Comparison of ENCODE assay signal across 14 mouse cellular contexts in genomic region chr19:23036782-23037477, GRCm38 (mm10).
DNase-seq lines count a peak whose midpoint lies in the region; ATAC-seq and TF ChIP-seq lines count a peak whose summit lies in the region.
"Had no signal": no experiment of that assay in that cellular context is flagged by ENCODE, and none has a peak within 500 bp of the region (broad histone marks: within the 10 kb centered on the region; RNA-seq: fewer than 3 reads in every experiment).

No protein-coding gene starts in this region.

- intact Hi-C loops in heart, adult 2 months (cut with DNase I): no loop called here
- intact Hi-C loops in heart, postnatal 14 days (cut with DNase I): no loop called here

- H3K36me3 ChIP-seq in heart, adult 2 months (ENCODE audit: control insufficient read depth, insufficient read depth, low read length): no peaks in the 10 kb centered on the region
- H3K36me3 ChIP-seq in intestine, postnatal 0 days (ENCODE audit: control insufficient read depth, insufficient read depth): no peaks in the 10 kb centered on the region
- H3K36me3 ChIP-seq: embryonic facial prominence, embryonic 10.5 days; limb, embryonic 13.5 days; midbrain, embryonic 12.5 days had no signal

- no peak for DNase-seq in heart, adult 2 months
- DNase-seq in heart, postnatal 14 days: no peak
- DNase-seq in right cerebral cortex, postnatal 25 days: peak; percentile 31
- no peak for DNase-seq in right cerebral cortex, postnatal 14 days
- peak; percentile 10 for DNase-seq in thymus, postnatal 14 days
- DNase-seq in cerebellum, postnatal 10 days: no peak
- DNase-seq in lung, postnatal 36 days: no peak

- H3K79me2 ChIP-seq in heart, adult 2 months (replicated peaks; ENCODE audit: control insufficient read depth, insufficient read depth, low read length): no peaks in the 10 kb centered on the region

- no peak overlapping the region for H3K9ac ChIP-seq in heart, adult 2 months (ENCODE audit: low read depth, low read length)
- no peak overlapping the region for H3K9ac ChIP-seq in intestine, postnatal 0 days (ENCODE audit: low read depth, low read length)
- H3K9ac ChIP-seq: limb, embryonic 13.5 days; midbrain, embryonic 12.5 days had no signal

- no peaks in the 10 kb centered on the region for H3K9me3 ChIP-seq in intestine, postnatal 0 days (ENCODE audit: control insufficient read depth)
- H3K9me3 ChIP-seq: embryonic facial prominence, embryonic 10.5 days; limb, embryonic 13.5 days; midbrain, embryonic 12.5 days had no signal

- H3K27me3 ChIP-seq in heart, adult 2 months (ENCODE audit: control insufficient read depth, insufficient read depth, low read length): no peaks in the 10 kb centered on the region
- no peaks in the 10 kb centered on the region for H3K27me3 ChIP-seq in intestine, postnatal 0 days (replicated peaks; ENCODE audit: control insufficient read depth, insufficient read depth, low read length)
- H3K27me3 ChIP-seq: limb, embryonic 13.5 days; midbrain, embryonic 12.5 days had no signal

- whole genome bisulfite sequencing in heart, adult 2 months: 58% methylated on average over 11 of the region's 11 CpGs
- 56% methylated on average over 11 of the region's 11 CpGs for WGBS in intestine, postnatal 0 days

- TF ChIP-seq POLR2A in heart, adult 2 months (IDR thresholded peaks at IDR 0.05; ENCODE audit: insufficient read depth, low read depth, low read length): no peak

- TF ChIP-seq EP300 in heart, adult 2 months (IDR thresholded peaks at IDR 0.05; ENCODE audit: insufficient read depth, low read depth, low read length): no peak

- H3K27ac ChIP-seq in heart, adult 2 months: peak overlapping the region; percentile 46
- no peak overlapping the region for H3K27ac ChIP-seq in intestine, postnatal 0 days (ENCODE audit: low read depth, low read length)
- H3K27ac ChIP-seq: embryonic facial prominence, embryonic 10.5 days; limb, embryonic 13.5 days; midbrain, embryonic 12.5 days had no signal

- ATAC-seq in intestine, postnatal 0 days: peak; percentile 43; the same call in 1 of the 2 replicates
- ATAC-seq: CD4-positive, CD25-positive, alpha-beta regulatory T cell, adult 4 months; forebrain, embryonic 16.5 days; inflammation-experienced regulatory T-cells, adult 6 months had no signal

- peaks cover 24% of the 10 kb centered on the region for H3K4me1 ChIP-seq in heart, adult 2 months (ENCODE audit: control insufficient read depth, insufficient read depth, low read length)
- H3K4me1 ChIP-seq in intestine, postnatal 0 days (replicated peaks; ENCODE audit: control insufficient read depth, insufficient read depth, low read length): 0 out of 2 replicates have a peak, but pooled peaks cover 1% of the 10 kb centered on the region
- H3K4me1 ChIP-seq: midbrain, embryonic 12.5 days had no signal

- TF ChIP-seq CTCF in heart, adult 2 months (IDR thresholded peaks at IDR 0.05): no peak
- no peak for TF ChIP-seq CTCF in intestine, postnatal 0 days (IDR thresholded peaks at IDR 0.05; ENCODE audit: low read depth)

- H3K4me2 ChIP-seq in intestine, postnatal 0 days (replicated peaks; ENCODE audit: low read depth): no peak overlapping the region
- H3K4me2 ChIP-seq: limb, embryonic 13.5 days; midbrain, embryonic 12.5 days had no signal

- no peak overlapping the region for H3K4me3 ChIP-seq in heart, adult 2 months
- no peak overlapping the region for H3K4me3 ChIP-seq in intestine, postnatal 0 days (ENCODE audit: low read depth, low read length)
- H3K4me3 ChIP-seq: embryonic facial prominence, embryonic 10.5 days; limb, embryonic 13.5 days; midbrain, embryonic 12.5 days had no signal

Comparison
In these comparisons a context has a peak if more than half of its experiments do, and no peak if none do; other contexts are left out.
1. DNase-seq: peak in right cerebral cortex, postnatal 25 days (single experiment) and thymus, postnatal 14 days (single experiment); none in heart, adult 2 months (0 of 2), heart, postnatal 14 days (0 of 2), right cerebral cortex, postnatal 14 days (single experiment), cerebellum, postnatal 10 days (0 of 2) and lung, postnatal 36 days (single experiment).